Mouse (Mus musculus): ENCODE measurements at regions not wholly inside any gene's neighbourhood (a gene's known extent, or its start where the extent isn't known, plus 50 kb on each side); places are given as distances from the start of the nearest gene placed in this dataset.

DNA sequence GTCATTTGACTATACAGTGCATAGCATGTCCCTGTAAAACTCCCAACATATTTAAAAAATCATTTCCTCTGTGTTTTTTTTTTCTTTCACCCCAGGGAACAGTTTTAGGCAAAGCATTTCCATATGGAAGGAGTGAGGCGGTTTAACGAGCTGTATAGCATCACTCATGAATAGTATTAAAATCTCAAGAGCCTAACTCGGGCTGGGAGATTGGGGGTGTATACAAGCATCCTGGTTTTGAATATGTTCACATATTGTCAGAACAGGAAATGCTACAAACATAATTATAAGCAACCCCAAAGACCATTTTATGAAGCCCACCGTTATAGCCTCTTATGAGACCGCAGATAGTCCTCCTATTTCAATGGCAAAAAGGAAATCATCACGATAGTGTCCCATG is 370.5 kb downstream of the Pros1 start:
- Histone ChIP-seq H3K36me3 (ENCODE audit: control insufficient read depth, insufficient read depth, low read length) (no peaks in the 10 kb centered on the region), H3K79me2 (replicated peaks; ENCODE audit: control insufficient read depth, insufficient read depth, low read length) (no peaks in the 10 kb centered on the region), H3K4me3 (no peak overlapping the region), H3K27ac (no peak overlapping the region), H3K9ac (ENCODE audit: low read depth, low read length) (no peak overlapping the region), H3K4me1 (ENCODE audit: control insufficient read depth, insufficient read depth, low read length) (no peaks in the 10 kb centered on the region), H3K27me3 (ENCODE audit: control insufficient read depth, insufficient read depth, low read length) (no peaks in the 10 kb centered on the region)
- intact Hi-C loops (cut with DNase I): no loop called here
- DNase-seq: no peak
- WGBS: 82% methylated on average over 6 of the region's 6 CpGs
- TF ChIP-seq CTCF (IDR thresholded peaks at IDR 0.05) (no peak), POLR2A (IDR thresholded peaks at IDR 0.05; ENCODE audit: insufficient read depth, low read depth, low read length) (no peak), EP300 (IDR thresholded peaks at IDR 0.05; ENCODE audit: insufficient read depth, low read depth, low read length) (no peak)

DNA sequence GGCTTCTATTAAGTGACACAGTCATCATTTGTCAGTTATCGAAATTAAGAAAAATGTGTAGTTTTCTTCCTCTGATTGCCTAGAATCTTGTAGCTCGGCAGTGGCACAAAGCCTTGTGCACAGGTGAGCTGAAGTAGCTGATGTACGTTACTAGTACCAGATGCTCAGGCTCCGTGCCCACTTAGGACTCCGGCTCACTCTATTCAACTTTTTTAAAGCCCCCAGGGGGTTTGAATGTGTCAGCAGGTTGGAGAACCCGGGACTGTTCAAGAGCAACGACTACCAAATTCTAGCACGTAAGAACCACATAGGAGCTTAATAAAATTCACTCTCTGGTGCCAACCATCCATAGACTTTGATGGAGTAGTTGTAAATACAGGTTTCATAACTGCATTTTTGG is 371.0 kb downstream of the Pros1 start:
- no peaks in the 10 kb centered on the region for H3K36me3 ChIP-seq (ENCODE audit: control insufficient read depth, insufficient read depth, low read length)
- H3K27ac ChIP-seq: no peak overlapping the region
- no peak for TF ChIP-seq CTCF (IDR thresholded peaks at IDR 0.05)
- TF ChIP-seq EP300 (IDR thresholded peaks at IDR 0.05; ENCODE audit: insufficient read depth, low read depth, low read length): no peak
- TF ChIP-seq POLR2A (IDR thresholded peaks at IDR 0.05; ENCODE audit: insufficient read depth, low read depth, low read length): no peak
- no peaks in the 10 kb centered on the region for H3K27me3 ChIP-seq (ENCODE audit: control insufficient read depth, insufficient read depth, low read length)
- no peak overlapping the region for H3K4me3 ChIP-seq
- H3K79me2 ChIP-seq (replicated peaks; ENCODE audit: control insufficient read depth, insufficient read depth, low read length): no peaks in the 10 kb centered on the region
- H3K9ac ChIP-seq (ENCODE audit: low read depth, low read length): no peak overlapping the region
- H3K4me1 ChIP-seq (ENCODE audit: control insufficient read depth, insufficient read depth, low read length): no peaks in the 10 kb centered on the region
- intact Hi-C loops (cut with DNase I): no loop called here
- no peak for DNase-seq
- 79% methylated on average over 8 of the region's 8 CpGs for WGBS

DNA sequence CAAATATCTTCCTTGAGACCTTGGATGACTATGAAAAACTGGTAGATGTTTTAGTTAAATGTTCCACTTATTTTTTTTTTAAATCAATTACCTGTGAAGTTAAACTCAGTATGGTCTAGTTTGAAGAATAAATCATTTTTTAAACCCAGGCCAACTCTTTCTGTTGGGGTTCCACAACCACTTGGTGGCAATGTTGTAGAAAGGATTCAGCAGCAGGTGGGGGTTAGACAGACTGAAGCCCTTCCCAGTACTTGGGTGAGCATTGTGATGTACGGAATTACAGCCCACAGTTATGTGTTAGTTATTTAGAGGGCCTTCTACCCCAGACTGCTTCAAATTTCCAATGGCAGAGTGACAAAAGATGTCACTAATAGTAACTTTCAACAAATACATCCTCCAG is 375.0 kb downstream of the Pros1 start:
- H3K36me3 ChIP-seq (ENCODE audit: control insufficient read depth, insufficient read depth, low read length): no peaks in the 10 kb centered on the region
- no peak for DNase-seq
- no peak overlapping the region for H3K9ac ChIP-seq (ENCODE audit: low read depth, low read length)
- no peaks in the 10 kb centered on the region for H3K79me2 ChIP-seq (replicated peaks; ENCODE audit: control insufficient read depth, insufficient read depth, low read length)
- TF ChIP-seq CTCF (IDR thresholded peaks at IDR 0.05) (0 out of 2 replicates have a peak, but pooled peaks have one; percentile 3), EP300 (IDR thresholded peaks at IDR 0.05; ENCODE audit: insufficient read depth, low read depth, low read length) (no peak), POLR2A (IDR thresholded peaks at IDR 0.05; ENCODE audit: insufficient read depth, low read depth, low read length) (no peak)
- H3K27ac ChIP-seq: no peak overlapping the region
- H3K4me1 ChIP-seq (ENCODE audit: control insufficient read depth, insufficient read depth, low read length): no peaks in the 10 kb centered on the region
- H3K27me3 ChIP-seq (ENCODE audit: control insufficient read depth, insufficient read depth, low read length): no peaks in the 10 kb centered on the region
- intact Hi-C loops (cut with DNase I): no loop called here
- no peak overlapping the region for H3K4me3 ChIP-seq
- 55% methylated on average over 1 of the region's 1 CpGs for WGBS

DNA sequence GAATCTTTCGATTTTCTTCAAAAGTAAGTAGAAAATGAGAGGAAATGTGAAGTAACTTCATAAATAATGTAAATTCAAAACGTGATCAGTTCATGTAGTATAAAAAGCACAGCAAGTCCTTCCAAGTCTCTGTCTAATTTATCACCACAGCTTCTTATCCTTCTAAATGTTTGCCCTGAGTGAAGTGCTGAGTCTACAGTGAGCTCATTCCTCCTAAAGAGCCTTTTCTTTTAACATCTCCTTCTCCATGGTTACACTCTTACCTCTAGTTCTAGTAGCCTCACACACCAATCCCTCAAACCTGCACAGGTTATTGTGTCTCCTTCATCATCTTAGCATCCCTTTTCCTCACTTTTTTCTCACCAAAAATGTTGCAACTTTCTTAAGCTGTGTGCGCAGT is 375.5 kb downstream of the Pros1 start:
- intact Hi-C loops (cut with DNase I): no loop called here
- Histone ChIP-seq H3K36me3 (ENCODE audit: control insufficient read depth, insufficient read depth, low read length) (no peaks in the 10 kb centered on the region), H3K4me3 (no peak overlapping the region), H3K79me2 (replicated peaks; ENCODE audit: control insufficient read depth, insufficient read depth, low read length) (no peaks in the 10 kb centered on the region), H3K4me1 (ENCODE audit: control insufficient read depth, insufficient read depth, low read length) (no peaks in the 10 kb centered on the region), H3K27ac (no peak overlapping the region), H3K9ac (ENCODE audit: low read depth, low read length) (no peak overlapping the region), H3K27me3 (ENCODE audit: control insufficient read depth, insufficient read depth, low read length) (no peaks in the 10 kb centered on the region)
- no peak for TF ChIP-seq POLR2A (IDR thresholded peaks at IDR 0.05; ENCODE audit: insufficient read depth, low read depth, low read length)
- no peak for TF ChIP-seq EP300 (IDR thresholded peaks at IDR 0.05; ENCODE audit: insufficient read depth, low read depth, low read length)
- no peak for TF ChIP-seq CTCF (IDR thresholded peaks at IDR 0.05)
- DNase-seq: no peak
- WGBS: 54% methylated on average over 3 of the region's 3 CpGs

DNA sequence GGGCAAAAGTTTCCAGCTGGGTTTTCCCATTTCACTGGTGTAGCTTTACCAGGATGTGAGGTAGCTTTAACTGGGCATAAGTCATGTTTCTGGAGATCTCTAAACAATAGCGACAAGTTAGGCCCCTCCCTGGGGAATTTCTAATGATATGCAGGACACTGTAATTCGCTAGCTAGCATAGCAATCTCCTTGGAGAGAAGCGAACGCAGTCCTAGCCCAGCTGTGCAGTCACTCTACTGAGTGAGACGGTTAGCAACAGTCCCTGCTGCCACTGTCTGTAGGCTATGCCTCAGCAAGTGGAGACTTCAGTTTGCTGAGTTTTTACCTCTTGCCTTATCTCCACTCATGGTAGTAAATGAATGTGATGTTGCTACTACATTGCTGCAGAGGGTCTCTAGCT is 416.1 kb downstream of the Pros1 start:
- Histone ChIP-seq H3K9ac (ENCODE audit: low read depth, low read length) (no peak overlapping the region), H3K36me3 (ENCODE audit: control insufficient read depth, insufficient read depth, low read length) (no peaks in the 10 kb centered on the region), H3K79me2 (replicated peaks; ENCODE audit: control insufficient read depth, insufficient read depth, low read length) (no peaks in the 10 kb centered on the region), H3K27me3 (ENCODE audit: control insufficient read depth, insufficient read depth, low read length) (no peaks in the 10 kb centered on the region), H3K4me3 (no peak overlapping the region), H3K27ac (no peak overlapping the region), H3K4me1 (ENCODE audit: control insufficient read depth, insufficient read depth, low read length) (no peaks in the 10 kb centered on the region)
- DNase-seq: no peak
- intact Hi-C loops (cut with DNase I): no loop called here
- TF ChIP-seq CTCF (IDR thresholded peaks at IDR 0.05) (no peak), EP300 (IDR thresholded peaks at IDR 0.05; ENCODE audit: insufficient read depth, low read depth, low read length) (no peak), POLR2A (IDR thresholded peaks at IDR 0.05; ENCODE audit: insufficient read depth, low read depth, low read length) (no peak)
- 19% methylated on average over 5 of the region's 5 CpGs for WGBS

DNA sequence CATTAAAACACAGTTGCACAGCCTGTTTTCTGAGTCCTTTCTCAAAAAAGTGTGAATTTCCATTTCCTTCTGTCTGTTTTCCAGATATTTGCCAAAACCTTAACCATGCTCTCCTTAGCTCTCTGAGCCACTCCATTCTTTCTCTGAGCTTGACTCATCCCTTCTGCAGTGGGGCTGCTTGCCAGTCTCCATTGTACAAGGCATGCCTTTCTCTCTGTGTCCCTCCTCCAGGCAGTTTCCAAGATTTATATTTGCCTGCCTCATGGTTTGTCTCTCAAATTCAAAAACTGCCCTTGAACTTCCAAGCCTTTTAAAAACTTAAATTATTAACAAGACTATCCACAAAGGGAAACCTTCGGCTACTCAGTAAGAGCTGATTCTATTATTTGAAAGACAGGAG is 423.4 kb downstream of the Pros1 start:
- DNase-seq: no peak
- WGBS: 78% methylated on average over 1 of the region's 1 CpGs
- Histone ChIP-seq H3K79me2 (replicated peaks; ENCODE audit: control insufficient read depth, insufficient read depth, low read length) (no peaks in the 10 kb centered on the region), H3K27ac (no peak overlapping the region), H3K4me1 (ENCODE audit: control insufficient read depth, insufficient read depth, low read length) (no peaks in the 10 kb centered on the region), H3K4me3 (no peak overlapping the region), H3K9ac (ENCODE audit: low read depth, low read length) (no peak overlapping the region), H3K36me3 (ENCODE audit: control insufficient read depth, insufficient read depth, low read length) (no peaks in the 10 kb centered on the region), H3K27me3 (ENCODE audit: control insufficient read depth, insufficient read depth, low read length) (no peaks in the 10 kb centered on the region)
- TF ChIP-seq POLR2A (IDR thresholded peaks at IDR 0.05; ENCODE audit: insufficient read depth, low read depth, low read length): no peak
- no peak for TF ChIP-seq EP300 (IDR thresholded peaks at IDR 0.05; ENCODE audit: insufficient read depth, low read depth, low read length)
- no peak for TF ChIP-seq CTCF (IDR thresholded peaks at IDR 0.05)
- intact Hi-C loops (cut with DNase I): no loop called here

Measured in heart, adult 2 months (tissue).